Mouse (Mus musculus) limb, embryonic 13.5 days (tissue): ENCODE results near the gene Vmn2r72. TPM values are rescaled to one million over a fixed set of nuclear protein-coding genes. Genes with fewer than 3 reads are reported as not detected.

Experiments used
- ATAC-seq: fragments of 200-750 bp; cut with Nextera tagmentation; 2 replicates; pipeline ENCODE4 v1.8.0; 2017; ENCODE audit warnings: low read depth, moderate number of reproducible peaks, moderate TSS enrichment; ENCODE audit not compliant: low FRiP score
- H3K27ac ChIP-seq: fragments of 300-500 bp; sonication (generic); 2 replicates; pipeline ENCODE4 v1.5.1; 2015; ENCODE audit warnings: inconsistent platforms, mild to moderate bottlenecking, moderate library complexity
- H3K27me3 ChIP-seq: fragments of 300-500 bp; sonication (generic); 2 replicates; pipeline ENCODE4 v1.6.1; 2015; ENCODE audit warnings: mild to moderate bottlenecking, inconsistent platforms
- H3K36me3 ChIP-seq: fragments of 300-500 bp; sonication (generic); 2 replicates; pipeline ENCODE4 v1.6.1; 2015; ENCODE audit warnings: inconsistent platforms, mild to moderate bottlenecking, moderate library complexity
- H3K4me1 ChIP-seq: fragments of 300-500 bp; sonication (generic); 2 replicates; pipeline ENCODE4 v1.6.1; 2015; ENCODE audit warnings: inconsistent platforms
- H3K4me2 ChIP-seq: fragments of 300-500 bp; sonication (generic); replicated peaks from 2 replicates; pipeline ENCODE4 v1.6.1; 2015; ENCODE audit warnings: inconsistent platforms, mild to moderate bottlenecking, moderate library complexity
- H3K4me3 ChIP-seq: fragments of 300-500 bp; sonication (generic); 2 replicates; pipeline ENCODE4 v1.5.1; 2015; ENCODE audit warnings: moderate library complexity, mild to moderate bottlenecking, inconsistent platforms
- H3K9ac ChIP-seq: fragments of 300-500 bp; sonication (generic); 2 replicates; pipeline ENCODE4 v1.6.1; 2015; ENCODE audit warnings: mild to moderate bottlenecking, inconsistent platforms
- H3K9me3 ChIP-seq: fragments of 300-500 bp; sonication (generic); 2 replicates; pipeline ENCODE4 v1.6.1; 2016; ENCODE audit warnings: inconsistent platforms
- WGBS: fragments of 180-500 bp; shearing (Covaris S2); methylation state at CpG from one replicate; pipeline ENCODE4 v1.1.7; 2015; 5-methylcytosine and 5-hydroxymethylcytosine counted together
- polyA plus RNA-seq: library from polyadenylated mRNA; unstranded; fragments of >200 nt; fragmentation: Nextera tagmentation; extraction: Ambion mirVana; gene quantifications from 2 replicates; pipeline ENCODE4 v1.2.1, GENCODE M21; 2015

The Vmn2r72 gene
- not detected in 2 replicates for polyA plus RNA-seq

DNA sequence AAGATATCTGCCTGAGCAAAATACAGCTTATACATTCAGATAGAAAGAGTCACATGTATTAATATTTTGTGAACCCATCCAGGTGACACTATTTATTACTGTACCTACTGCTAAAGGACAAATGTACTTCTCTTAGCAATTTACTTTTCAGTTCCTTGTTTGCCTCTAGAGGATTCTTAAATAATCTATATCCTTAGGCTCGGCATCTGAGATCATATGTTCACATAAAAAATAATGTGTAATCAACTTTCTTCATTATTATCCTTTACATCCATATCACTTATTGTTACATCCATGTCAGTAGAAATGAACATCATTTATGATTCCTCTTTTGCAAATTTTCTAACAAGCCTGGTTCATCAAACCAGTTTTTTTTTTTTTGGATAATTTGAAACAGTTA, at the start of gene Vmn2r72:
TSS of gene Vmn2r72 (minus strand) at position 101 of the 400 bp plus-strand sequence.
- Histone ChIP-seq H3K9me3 (no peaks in the 10 kb centered on the region), H3K4me2 (no peak within 1 kb of the TSS), H3K36me3 (no peaks in the 10 kb centered on the region), H3K27ac (no peak within 1 kb of the TSS), H3K9ac (no peak within 1 kb of the TSS), H3K4me1 (no peaks in the 10 kb centered on the region), H3K4me3 (no peak within 1 kb of the TSS), H3K27me3 (no peaks in the 10 kb centered on the region)
- 83% methylated on average over 1 of the region's 1 CpGs for WGBS
- ATAC-seq = no peak

Other genes starting within 250 kb of the Vmn2r72 start
- not detected in 2 replicates for gene Vmn2r71, start 192.0 kb downstream of the Vmn2r72 start, polyA plus RNA-seq
- not detected in 2 replicates for gene Vmn2r70, start 185.9 kb downstream of the Vmn2r72 start, polyA plus RNA-seq
- gene Vmn2r73, start 121.2 kb upstream of the Vmn2r72 start, polyA plus RNA-seq = not detected in 2 replicates
- not detected in 2 replicates for gene Vmn2r74, start 206.5 kb upstream of the Vmn2r72 start, polyA plus RNA-seq